Comparison of ENCODE assay signal across 10 mouse cellular contexts in genomic region chr12:112309781-112310180, GRCm38 (mm10).
DNase-seq lines count a peak whose midpoint lies in the region; ATAC-seq and TF ChIP-seq lines count a peak whose summit lies in the region.
"Had no signal": no experiment of that assay in that cellular context is flagged by ENCODE, and none has a peak within 500 bp of the region (broad histone marks: within the 10 kb centered on the region; RNA-seq: fewer than 3 reads in every experiment).

No protein-coding gene starts in this region.

- no peak overlapping the region for H3K4me2 ChIP-seq in liver, embryonic 11.5 days
- no peak overlapping the region for H3K4me2 ChIP-seq in neural tube, embryonic 14.5 days (ENCODE audit: low read depth, low read length)
- H3K4me2 ChIP-seq in intestine, embryonic 16.5 days (ENCODE audit: low read depth, low read length): no peak overlapping the region
- H3K4me2 ChIP-seq: embryonic facial prominence, embryonic 15.5 days; heart, embryonic 13.5 days had no signal

- H3K4me1 ChIP-seq in cerebellum, adult 2 months (ENCODE audit: control insufficient read depth, insufficient read depth, low read length): no peaks in the 10 kb centered on the region
- no peaks in the 10 kb centered on the region for H3K4me1 ChIP-seq in liver, adult 2 months (ENCODE audit: control insufficient read depth, insufficient read depth, low read length)
- H3K4me1 ChIP-seq in liver, embryonic 11.5 days (replicated peaks; ENCODE audit: control insufficient read depth, insufficient read depth, low read length): no peaks in the 10 kb centered on the region
- H3K4me1 ChIP-seq in neural tube, embryonic 14.5 days (ENCODE audit: control insufficient read depth, insufficient read depth, low read length): no peaks in the 10 kb centered on the region
- no peaks in the 10 kb centered on the region for H3K4me1 ChIP-seq in intestine, embryonic 16.5 days (ENCODE audit: control insufficient read depth, insufficient read depth, low read length)
- H3K4me1 ChIP-seq: embryonic facial prominence, embryonic 15.5 days; heart, embryonic 13.5 days had no signal

- ATAC-seq in cerebellum, adult (ENCODE audit: insufficient number of reproducible peaks, low FRiP score, low TSS enrichment): no peak
- no peak for ATAC-seq in liver, embryonic 11.5 days (replicated peaks; ENCODE audit: low FRiP score)
- peak; percentile 79 for ATAC-seq in neural tube, embryonic 14.5 days (ENCODE audit: low read depth)
- ATAC-seq in intestine, embryonic 16.5 days: no peak

- H3K9me3 ChIP-seq in liver, embryonic 11.5 days (ENCODE audit: control insufficient read depth, low read length): no peaks in the 10 kb centered on the region
- H3K9me3 ChIP-seq in neural tube, embryonic 14.5 days (ENCODE audit: control insufficient read depth, low read length): no peaks in the 10 kb centered on the region
- H3K9me3 ChIP-seq in intestine, embryonic 16.5 days (ENCODE audit: control insufficient read depth, low read length): no peaks in the 10 kb centered on the region
- H3K9me3 ChIP-seq: embryonic facial prominence, embryonic 15.5 days; heart, embryonic 13.5 days had no signal

- WGBS in cerebellum, adult 2 months: 83% methylated on average over 10 of the region's 10 CpGs
- 95% methylated on average over 10 of the region's 10 CpGs for WGBS in liver, adult 2 months
- 90% methylated on average over 10 of the region's 10 CpGs for WGBS in liver, embryonic 11.5 days
- 43% methylated on average over 10 of the region's 10 CpGs for WGBS in neural tube, embryonic 14.5 days
- WGBS in intestine, embryonic 16.5 days: 72% methylated on average over 10 of the region's 10 CpGs

- TF ChIP-seq POLR2A in cerebellum, adult 2 months (IDR thresholded peaks at IDR 0.05; ENCODE audit: borderline replicate concordance, insufficient read depth, low read length): no peak
- TF ChIP-seq POLR2A in liver, adult 2 months (IDR thresholded peaks at IDR 0.05; ENCODE audit: extremely low read depth, insufficient read depth, low read length): no peak

- no peaks in the 10 kb centered on the region for H3K36me3 ChIP-seq in liver, adult 2 months (ENCODE audit: control insufficient read depth, insufficient read depth, low read length)
- no peaks in the 10 kb centered on the region for H3K36me3 ChIP-seq in liver, embryonic 11.5 days (ENCODE audit: control insufficient read depth, insufficient read depth, low read length)
- H3K36me3 ChIP-seq in neural tube, embryonic 14.5 days (ENCODE audit: control insufficient read depth, insufficient read depth, low read length): no peaks in the 10 kb centered on the region
- no peaks in the 10 kb centered on the region for H3K36me3 ChIP-seq in intestine, embryonic 16.5 days (ENCODE audit: control insufficient read depth, insufficient read depth, low read length)
- H3K36me3 ChIP-seq: embryonic facial prominence, embryonic 15.5 days; heart, embryonic 13.5 days had no signal

- TF ChIP-seq CTCF in cerebellum, adult 2 months (IDR thresholded peaks at IDR 0.05; ENCODE audit: borderline replicate concordance, insufficient read depth, low read depth, low read length): peak; percentile 31; the same call in 1 of the 2 replicates
- TF ChIP-seq CTCF in liver, adult 2 months (IDR thresholded peaks at IDR 0.05; ENCODE audit: low read depth, low read length): peak; percentile 72

- no peak overlapping the region for H3K9ac ChIP-seq in liver, adult 2 months (ENCODE audit: low read depth, low read length)
- H3K9ac ChIP-seq in liver, embryonic 11.5 days (ENCODE audit: low read depth, low read length): no peak overlapping the region
- no peak overlapping the region for H3K9ac ChIP-seq in neural tube, embryonic 14.5 days (replicated peaks; ENCODE audit: low read depth, low read length)
- no peak overlapping the region for H3K9ac ChIP-seq in intestine, embryonic 16.5 days (ENCODE audit: low read depth, low read length)
- H3K9ac ChIP-seq: embryonic facial prominence, embryonic 15.5 days; heart, embryonic 13.5 days had no signal

- H3K79me2 ChIP-seq in liver, adult 2 months (ENCODE audit: control insufficient read depth, insufficient read depth, low read length): no peaks in the 10 kb centered on the region

- no peak overlapping the region for H3K4me3 ChIP-seq in cerebellum, adult 2 months (replicated peaks; ENCODE audit: insufficient read depth, low read depth, low read length)
- no peak overlapping the region for H3K4me3 ChIP-seq in liver, adult 2 months (ENCODE audit: insufficient read depth, low read depth, low read length)
- no peak overlapping the region for H3K4me3 ChIP-seq in liver, embryonic 11.5 days (ENCODE audit: low read depth, low read length)
- H3K4me3 ChIP-seq in neural tube, embryonic 14.5 days (ENCODE audit: low read depth, low read length): no peak overlapping the region
- H3K4me3 ChIP-seq in intestine, embryonic 16.5 days (ENCODE audit: low read length): no peak overlapping the region
- H3K4me3 ChIP-seq: embryonic facial prominence, embryonic 15.5 days; heart, embryonic 13.5 days had no signal

- H3K27me3 ChIP-seq in cerebellum, adult 2 months (ENCODE audit: control insufficient read depth, insufficient read depth, low read length): no peaks in the 10 kb centered on the region
- no peaks in the 10 kb centered on the region for H3K27me3 ChIP-seq in liver, adult 2 months (ENCODE audit: control insufficient read depth, insufficient read depth, low read length)
- no peaks in the 10 kb centered on the region for H3K27me3 ChIP-seq in liver, embryonic 11.5 days (replicated peaks; ENCODE audit: control insufficient read depth, insufficient read depth, low read length)
- no peaks in the 10 kb centered on the region for H3K27me3 ChIP-seq in neural tube, embryonic 14.5 days (ENCODE audit: control insufficient read depth, insufficient read depth, low read length)
- no peaks in the 10 kb centered on the region for H3K27me3 ChIP-seq in intestine, embryonic 16.5 days (replicated peaks; ENCODE audit: control insufficient read depth, insufficient read depth, low read length)
- H3K27me3 ChIP-seq: embryonic facial prominence, embryonic 15.5 days had no signal

- no peak overlapping the region for H3K27ac ChIP-seq in cerebellum, adult 2 months (ENCODE audit: insufficient read depth, low read length)
- no peak overlapping the region for H3K27ac ChIP-seq in liver, adult 2 months (replicated peaks; ENCODE audit: insufficient read depth, low read depth, low read length)
- no peak overlapping the region for H3K27ac ChIP-seq in liver, embryonic 11.5 days (ENCODE audit: low read depth, low read length)
- H3K27ac ChIP-seq in neural tube, embryonic 14.5 days (ENCODE audit: low read depth, low read length): no peak overlapping the region
- H3K27ac ChIP-seq in intestine, embryonic 16.5 days (ENCODE audit: low read length): no peak overlapping the region
- H3K27ac ChIP-seq: embryonic facial prominence, embryonic 15.5 days; heart, embryonic 13.5 days had no signal

- DNase-seq in cerebellum, adult 2 months: peak in 1 of 2 experiments; percentile 15
- no peak for DNase-seq in liver, adult 2 months (ENCODE audit: extremely low read depth, low read depth, low spot score)
- DNase-seq in liver, embryonic 11.5 days (ENCODE audit: low spot score): no peak
- DNase-seq in induced T-regulatory cell, adult 2 months (ENCODE audit: low read depth): peak; percentile 16
- DNase-seq in spleen, postnatal 36 days (ENCODE audit: low spot score in 2 of 2): no peak
